Mouse (Mus musculus) liver, embryonic 12.5 days (tissue): ENCODE data around the gene Ndufa13. TPM values are rescaled to one million over a fixed set of nuclear protein-coding genes. Genes with fewer than 3 reads are reported as not detected.

Source experiments
- ATAC-seq: fragments of 200-750 bp; cut with Nextera tagmentation; 2 replicates; pipeline ENCODE4 v1.8.0; 2017; ENCODE audit warnings: moderate number of reproducible peaks, mild to moderate bottlenecking, moderate library complexity
- H3K27ac ChIP-seq: fragments of 300-500 bp; sonication (generic); 2 replicates; pipeline ENCODE4 v1.5.1; 2016; ENCODE audit warnings: mild to moderate bottlenecking
- H3K27me3 ChIP-seq: fragments of 300-500 bp; sonication (generic); replicated peaks from 2 replicates; pipeline ENCODE4 v1.6.1; 2016; ENCODE audit warnings: mild to moderate bottlenecking, moderate library complexity
- H3K36me3 ChIP-seq: fragments of 300-500 bp; sonication (generic); 2 replicates; pipeline ENCODE4 v1.6.1; 2016; ENCODE audit warnings: mild to moderate bottlenecking, moderate library complexity
- H3K4me1 ChIP-seq: fragments of 300-500 bp; sonication (generic); 2 replicates; pipeline ENCODE4 v1.6.1; 2016
- H3K4me2 ChIP-seq: fragments of 300-500 bp; sonication (generic); 2 replicates; pipeline ENCODE4 v1.6.1; 2016; ENCODE audit warnings: mild to moderate bottlenecking, moderate library complexity
- H3K4me3 ChIP-seq: fragments of 300-500 bp; sonication (generic); 2 replicates; pipeline ENCODE4 v1.5.1; 2016; ENCODE audit warnings: mild to moderate bottlenecking, moderate library complexity
- H3K9ac ChIP-seq: fragments of 300-500 bp; sonication (generic); 2 replicates; pipeline ENCODE4 v1.6.1; 2016; ENCODE audit warnings: mild to moderate bottlenecking, moderate library complexity
- H3K9me3 ChIP-seq: fragments of 300-500 bp; sonication (generic); replicated peaks from 2 replicates; pipeline ENCODE4 v1.6.1; 2016; ENCODE audit warnings: mild to moderate bottlenecking, moderate library complexity
- WGBS: fragments of 180-500 bp; shearing (Covaris S2); methylation state at CpG from one replicate; pipeline ENCODE4 v1.1.7; 2016; ENCODE audit not compliant: insufficient replicate concordance; 5-methylcytosine and 5-hydroxymethylcytosine counted together
- polyA plus RNA-seq: library from polyadenylated mRNA; unstranded; fragments of >200 nt; fragmentation: Nextera tagmentation; extraction: Ambion mirVana; gene quantifications from 2 replicates; pipeline ENCODE4 v1.2.1, GENCODE M21; 2016

Ndufa13 gene
- polyA plus RNA-seq, 1 experiment from 2014 or later = 121 TPM

- Histone ChIP-seq H3K9ac (no peak overlapping the region), H3K27me3 (peaks cover 85% of the 10 kb centered on the region), H3K4me2 (no peak overlapping the region), H3K36me3 (no peaks in the 10 kb centered on the region), H3K27ac (no peak overlapping the region), H3K9me3 (no peaks in the 10 kb centered on the region), H3K4me3 (no peak overlapping the region), H3K4me1 (peaks cover 3% of the 10 kb centered on the region; the same call in 1 of the 2 replicates)
- no peak for ATAC-seq
- WGBS = 48% methylated on average over 10 of the region's 10 CpGs
Measured at GRCm38 (mm10) chr8:69876097-69876496, 26.3 kb downstream of the Ndufa13 start.

GRCm38 (mm10) chr8:69874654-69875053, 27.7 kb downstream of the Ndufa13 start:
- H3K4me3 ChIP-seq = no peak overlapping the region
- no peak overlapping the region for H3K9ac ChIP-seq
- H3K27me3 ChIP-seq = peaks cover 78% of the 10 kb centered on the region
- H3K9me3 ChIP-seq = no peaks in the 10 kb centered on the region
- no peak for ATAC-seq
- no peak overlapping the region for H3K27ac ChIP-seq
- H3K4me1 ChIP-seq = no peaks in the 10 kb centered on the region
- 76% methylated on average over 13 of the region's 13 CpGs for WGBS
- H3K36me3 ChIP-seq = no peaks in the 10 kb centered on the region
- no peak overlapping the region for H3K4me2 ChIP-seq

DNA sequence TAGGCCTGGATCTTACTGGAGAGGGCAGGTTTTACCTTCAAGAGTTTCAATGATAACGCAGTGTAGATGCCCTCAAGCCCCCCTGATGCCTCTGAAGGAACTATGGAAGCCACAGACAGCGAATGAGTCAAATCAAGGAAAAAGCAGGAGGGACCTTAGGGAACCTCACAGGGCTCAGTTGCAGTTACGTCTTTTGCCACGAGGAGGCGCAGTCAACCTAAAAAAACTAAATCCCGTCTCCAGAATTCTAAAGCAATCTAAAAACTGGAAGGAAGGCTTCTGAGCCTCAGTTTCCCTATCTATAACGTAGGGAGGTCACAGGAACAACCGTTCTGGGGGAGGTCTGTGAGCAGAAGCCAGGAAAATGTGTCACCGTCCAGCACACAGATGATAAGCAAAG, 28.2 kb downstream of the Ndufa13 start:
- Histone ChIP-seq H3K4me1 (no peaks in the 10 kb centered on the region), H3K9ac (no peak overlapping the region), H3K4me2 (no peak overlapping the region), H3K9me3 (no peaks in the 10 kb centered on the region), H3K4me3 (no peak overlapping the region), H3K27ac (no peak overlapping the region), H3K27me3 (peaks cover 73% of the 10 kb centered on the region), H3K36me3 (no peaks in the 10 kb centered on the region)
- 10% methylated on average over 9 of the region's 9 CpGs for WGBS
- ATAC-seq = no peak

DNA sequence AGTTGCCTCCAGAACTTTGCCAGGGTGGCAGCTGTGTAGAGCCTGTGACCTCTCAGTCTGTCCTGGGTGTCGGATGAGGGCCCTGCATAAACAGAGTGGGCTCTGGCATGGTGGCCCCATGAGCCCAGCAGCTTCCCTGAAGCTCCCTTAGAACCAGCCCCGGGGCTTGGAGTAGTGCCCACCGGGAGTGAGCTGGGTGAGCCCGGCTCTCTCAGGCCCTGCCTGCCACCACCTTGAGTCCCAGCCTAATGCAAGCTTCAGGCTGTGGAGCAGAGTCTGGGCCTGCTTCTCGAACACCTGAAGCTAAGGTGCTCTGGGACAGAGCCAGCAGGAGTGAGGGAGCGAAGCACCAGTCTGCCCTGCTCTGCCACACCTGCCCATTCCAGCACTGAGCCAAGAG, 31.5 kb downstream of the Ndufa13 start:
- H3K27ac ChIP-seq = no peak overlapping the region
- 66% methylated on average over 6 of the region's 6 CpGs for WGBS
- H3K9ac ChIP-seq = no peak overlapping the region
- H3K4me2 ChIP-seq = no peak overlapping the region
- no peaks in the 10 kb centered on the region for H3K4me1 ChIP-seq
- H3K9me3 ChIP-seq = no peaks in the 10 kb centered on the region
- ATAC-seq = no peak
- H3K36me3 ChIP-seq = no peaks in the 10 kb centered on the region
- H3K4me3 ChIP-seq = no peak overlapping the region
- peaks cover 49% of the 10 kb centered on the region for H3K27me3 ChIP-seq

DNA sequence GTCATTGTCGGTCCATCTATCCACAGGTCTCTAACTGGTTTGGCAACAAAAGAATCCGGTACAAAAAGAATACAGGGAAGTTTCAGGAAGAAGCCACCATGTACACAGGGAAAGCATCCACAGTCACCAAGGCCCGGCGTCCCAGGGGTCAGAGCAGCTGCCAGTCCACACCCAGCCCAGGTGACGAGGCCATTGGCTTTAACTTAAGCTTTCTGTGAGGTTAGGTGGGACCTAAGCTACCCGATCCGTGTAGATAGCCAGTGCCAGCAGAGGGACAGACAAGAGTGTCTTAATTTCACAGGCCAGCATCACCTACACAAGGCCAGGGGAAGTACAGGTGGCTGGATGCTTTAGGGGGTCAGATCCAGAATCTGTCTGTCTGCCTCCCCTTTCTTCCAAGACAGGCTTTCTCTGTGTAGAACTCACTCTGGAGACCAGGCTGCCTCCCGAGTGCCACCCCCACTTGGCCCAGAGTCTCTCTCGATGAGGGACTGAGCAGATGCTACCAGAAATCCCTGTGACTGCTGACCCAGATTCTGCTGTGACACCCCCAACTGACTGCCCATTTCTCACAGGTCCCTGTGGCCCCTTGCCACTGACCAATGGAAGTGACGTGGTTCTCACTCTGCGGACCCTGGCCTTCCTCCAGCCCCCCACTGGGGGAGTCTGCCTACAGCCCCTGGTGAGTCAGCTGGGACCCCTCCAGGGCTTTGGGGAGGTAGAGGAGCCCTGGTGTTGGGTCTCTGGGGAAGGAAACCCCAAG, 32.2 kb downstream of the Ndufa13 start:
- WGBS = 67% methylated on average over 11 of the region's 11 CpGs
- ATAC-seq = no peak
- H3K27me3 ChIP-seq = peaks cover 42% of the 10 kb centered on the region
- H3K27ac ChIP-seq = no peak overlapping the region
- no peak overlapping the region for H3K9ac ChIP-seq
- H3K36me3 ChIP-seq = no peaks in the 10 kb centered on the region
- H3K4me3 ChIP-seq = no peak overlapping the region
- no peak overlapping the region for H3K4me2 ChIP-seq
- no peaks in the 10 kb centered on the region for H3K4me1 ChIP-seq
- no peaks in the 10 kb centered on the region for H3K9me3 ChIP-seq

DNA sequence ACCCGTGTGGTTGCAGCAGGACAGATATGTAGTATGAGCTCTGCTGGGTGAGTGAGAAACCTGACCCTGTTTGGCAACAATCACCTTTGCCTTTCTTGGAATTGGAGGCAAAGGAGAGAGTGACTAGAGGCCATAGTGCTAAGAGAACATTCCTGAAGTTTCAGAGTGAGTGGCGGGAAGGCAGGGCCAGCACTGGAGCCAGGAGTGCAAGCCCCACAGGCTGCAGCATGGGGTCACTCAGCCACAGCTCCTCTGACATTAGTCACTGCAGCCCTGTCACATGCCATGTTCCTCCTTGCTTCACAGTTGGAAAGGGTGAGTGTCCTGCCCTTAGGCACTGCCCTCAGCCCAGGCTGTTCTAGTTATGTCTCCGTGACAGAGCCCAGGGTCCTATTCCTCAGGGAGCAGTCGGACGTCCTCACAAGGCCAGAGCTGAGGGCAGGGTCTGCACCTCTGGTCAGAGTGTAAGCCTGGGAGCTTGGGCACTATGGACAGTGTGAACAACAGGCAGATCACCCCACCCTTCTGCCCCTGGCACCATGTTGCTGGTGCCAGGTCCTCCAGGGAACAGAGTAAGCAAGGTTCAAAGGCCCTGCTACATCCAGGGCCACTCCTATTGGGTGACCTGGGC, 34.5 kb downstream of the Ndufa13 start:
- no peak overlapping the region for H3K27ac ChIP-seq
- peaks cover 14% of the 10 kb centered on the region for H3K4me1 ChIP-seq
- no peak overlapping the region for H3K4me2 ChIP-seq
- peaks cover 29% of the 10 kb centered on the region for H3K27me3 ChIP-seq
- ATAC-seq = no peak
- H3K9me3 ChIP-seq = no peaks in the 10 kb centered on the region
- H3K4me3 ChIP-seq = no peak overlapping the region
- H3K36me3 ChIP-seq = no peaks in the 10 kb centered on the region
- no peak overlapping the region for H3K9ac ChIP-seq
- 61% methylated on average over 5 of the region's 5 CpGs for WGBS

DNA sequence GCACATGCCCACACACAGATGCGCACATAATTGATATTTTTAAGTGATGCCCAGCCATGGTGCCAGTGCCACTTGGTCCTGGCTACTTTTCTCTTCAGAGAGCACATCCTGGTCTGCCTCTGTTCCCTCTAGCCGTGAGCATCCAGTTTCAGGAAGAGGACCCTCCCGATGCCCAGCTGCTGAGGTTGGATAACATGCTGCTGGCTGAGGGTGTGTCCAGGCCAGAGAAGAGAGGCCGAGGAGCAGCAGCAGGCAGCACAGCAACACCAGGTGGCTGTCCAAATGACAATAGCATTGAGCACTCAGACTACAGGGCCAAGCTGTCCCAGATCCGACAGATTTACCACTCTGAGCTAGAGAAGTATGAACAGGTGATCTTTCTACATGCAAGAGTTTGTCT, 38.2 kb downstream of the Ndufa13 start:
- peaks cover 14% of the 10 kb centered on the region for H3K4me1 ChIP-seq
- no peak for ATAC-seq
- no peak overlapping the region for H3K9ac ChIP-seq
- H3K4me2 ChIP-seq = no peak overlapping the region
- no peaks in the 10 kb centered on the region for H3K9me3 ChIP-seq
- H3K27ac ChIP-seq = no peak overlapping the region
- no peaks in the 10 kb centered on the region for H3K36me3 ChIP-seq
- H3K27me3 ChIP-seq = peaks cover 8% of the 10 kb centered on the region; the same call in 1 of the 2 replicates
- WGBS = 49% methylated on average over 5 of the region's 5 CpGs
- H3K4me3 ChIP-seq = no peak overlapping the region

GRCm38 (mm10) chr8:69863387-69864020, 38.9 kb downstream of the Ndufa13 start:
- H3K36me3 ChIP-seq = no peaks in the 10 kb centered on the region
- no peaks in the 10 kb centered on the region for H3K9me3 ChIP-seq
- no peak overlapping the region for H3K4me2 ChIP-seq
- 63% methylated on average over 5 of the region's 5 CpGs for WGBS
- H3K4me3 ChIP-seq = no peak overlapping the region
- H3K4me1 ChIP-seq = peaks cover 14% of the 10 kb centered on the region
- H3K9ac ChIP-seq = no peak overlapping the region
- H3K27me3 ChIP-seq = peaks cover 8% of the 10 kb centered on the region; the same call in 1 of the 2 replicates
- H3K27ac ChIP-seq = no peak overlapping the region
- peak; percentile 53; the same call in 1 of the 2 replicates for ATAC-seq

DNA sequence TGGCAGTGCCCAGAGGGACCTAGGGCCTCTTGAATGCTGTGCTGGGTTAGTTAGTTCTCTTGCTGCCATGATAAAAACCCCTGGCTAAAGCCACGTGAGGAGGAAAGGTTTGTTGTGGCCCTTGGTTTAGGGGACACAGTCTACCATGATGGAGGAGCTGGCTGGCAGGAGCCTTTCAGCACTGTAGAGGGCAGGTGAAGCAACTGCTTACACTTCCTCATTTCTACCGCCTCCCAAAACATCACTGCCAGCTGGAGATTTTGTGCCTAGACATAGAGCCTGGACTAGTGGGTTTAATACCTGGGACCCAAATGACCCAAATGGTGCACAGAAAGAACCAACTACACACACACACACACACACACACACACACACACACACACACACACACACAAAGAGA, 41.1 kb downstream of the Ndufa13 start:
- Histone ChIP-seq H3K36me3 (no peaks in the 10 kb centered on the region), H3K4me1 (peaks cover 14% of the 10 kb centered on the region), H3K9ac (no peak overlapping the region), H3K4me2 (no peak overlapping the region), H3K27ac (no peak overlapping the region), H3K9me3 (no peaks in the 10 kb centered on the region), H3K4me3 (no peak overlapping the region), H3K27me3 (no peaks in the 10 kb centered on the region; the same call in 1 of the 2 replicates)
- 28% methylated on average over 2 of the region's 2 CpGs for whole genome bisulfite sequencing
- ATAC-seq = no peak

GRCm38 (mm10) chr8:69860807-69861206, 41.6 kb downstream of the Ndufa13 start:
- H3K36me3 ChIP-seq = no peaks in the 10 kb centered on the region
- WGBS = 50% methylated on average over 4 of the region's 4 CpGs

GRCm38 (mm10) chr8:69853869-69854268, 48.5 kb downstream of the Ndufa13 start:
- no peaks in the 10 kb centered on the region for H3K36me3 ChIP-seq
- H3K4me1 ChIP-seq = peaks cover 26% of the 10 kb centered on the region
- H3K27me3 ChIP-seq = no peaks in the 10 kb centered on the region
- WGBS = 79% methylated on average over 10 of the region's 10 CpGs
- H3K27ac ChIP-seq = no peak overlapping the region
- no peak for ATAC-seq
- H3K4me3 ChIP-seq = no peak overlapping the region
- H3K9me3 ChIP-seq = no peaks in the 10 kb centered on the region
- no peak overlapping the region for H3K4me2 ChIP-seq
- H3K9ac ChIP-seq = no peak overlapping the region

More at GRCm38 (mm10) chr8:69860807-69861206, 41.6 kb downstream of the Ndufa13 start:
- ATAC-seq = no peak
- H3K9me3 ChIP-seq = no peaks in the 10 kb centered on the region
- no peak overlapping the region for H3K4me2 ChIP-seq
- H3K27me3 ChIP-seq = no peaks in the 10 kb centered on the region
- no peak overlapping the region for H3K27ac ChIP-seq
- no peak overlapping the region for H3K9ac ChIP-seq
- no peak overlapping the region for H3K4me3 ChIP-seq
- H3K4me1 ChIP-seq = peaks cover 14% of the 10 kb centered on the region

GRCm38 (mm10) chr8:69850926-69851506, 51.3 kb downstream of the Ndufa13 start:
- Histone ChIP-seq H3K4me2 (peak overlapping the region; percentile 34), H3K36me3 (no peaks in the 10 kb centered on the region), H3K4me3 (no peak overlapping the region), H3K27ac (peak overlapping the region; percentile 80), H3K9me3 (no peaks in the 10 kb centered on the region), H3K27me3 (no peaks in the 10 kb centered on the region), H3K4me1 (peaks cover 31% of the 10 kb centered on the region), H3K9ac (no peak overlapping the region; the same call in 1 of the 2 replicates)
- 68% methylated on average over 7 of the region's 7 CpGs for WGBS
- peak; percentile 87 for ATAC-seq
